Mouse (Mus musculus) spleen, adult 2 months (tissue): ENCODE data around the gene Nrxn3.

Source experiments
- CTCF ChIP-seq: fragments of 200-500 bp; IDR thresholded peaks from 2 replicates; pipeline ENCODE4 v1.5.1; 2011; ENCODE audit warnings: mild to moderate bottlenecking, inconsistent platforms; ENCODE audit not compliant: insufficient read depth, insufficient read length, insufficient replicate concordance; ENCODE audit errors: extremely low read depth
- POLR2A ChIP-seq: fragments of 200-500 bp; IDR thresholded peaks from 2 replicates; pipeline ENCODE4 v1.6.1; 2011; ENCODE audit warnings: low read depth, low read length, inconsistent platforms

DNA sequence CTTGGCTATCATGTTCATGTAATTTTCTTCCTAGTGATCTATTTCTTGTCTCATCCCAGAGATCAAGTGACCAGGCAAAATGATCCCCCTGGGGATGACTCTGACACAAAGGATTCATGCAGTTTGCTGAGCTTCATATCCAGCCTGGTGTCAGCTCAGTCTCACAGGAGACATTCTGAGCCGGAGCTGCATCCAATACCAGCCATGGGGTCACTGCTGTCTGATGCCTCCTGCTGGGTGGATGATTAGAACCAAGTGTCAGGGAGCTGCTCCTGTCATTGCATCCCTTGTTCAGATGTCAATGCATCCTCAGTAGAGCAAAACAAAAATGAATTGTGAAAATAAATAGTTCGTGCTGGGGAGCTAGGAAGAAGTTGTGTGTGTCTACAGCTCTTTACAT, 1174.2 kb downstream of the Nrxn3 start:
- no peak for TF ChIP-seq POLR2A
- no peak for TF ChIP-seq CTCF
